Mouse (Mus musculus): ENCODE measurements around the gene Ybx2.

DNA sequence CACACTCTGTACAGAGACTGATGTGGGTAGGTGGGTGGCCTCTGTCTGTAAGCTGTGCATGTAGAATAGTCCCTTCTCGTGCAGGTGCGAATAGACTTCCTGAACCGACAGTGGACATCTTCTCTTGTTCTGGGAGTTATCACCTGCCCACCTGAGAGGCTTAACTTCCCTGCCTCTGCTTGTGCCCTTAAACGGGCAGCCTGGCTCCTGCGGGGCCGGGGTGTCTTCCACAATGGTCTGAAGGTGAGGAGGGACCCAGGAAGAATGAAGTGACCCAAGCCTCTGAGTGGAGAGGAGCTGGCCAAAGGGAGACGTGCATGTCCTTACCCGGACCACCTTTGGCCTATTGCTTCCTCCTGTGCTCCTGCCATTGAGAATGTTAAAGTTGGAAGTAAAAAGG is 25.4 kb upstream of the Ybx2 start:
- TF ChIP-seq POLR2A (IDR thresholded peaks at IDR 0.05; ENCODE audit: insufficient read depth, low read length), result no peak
- no peak for TF ChIP-seq CTCF (IDR thresholded peaks at IDR 0.05; ENCODE audit: low read depth, low read length)

Measured in ES-Bruce4 (cell line).